Mouse (Mus musculus): Measurements from ENCODE around the gene Zfp362. TPM values are rescaled to one million over a fixed set of nuclear protein-coding genes. Genes with fewer than 3 reads are reported as not detected.

The Zfp362 gene
- total and polyA plus RNA-seq, 3 experiments, result 9.7 to 70.1 (median 16.1) TPM

DNA sequence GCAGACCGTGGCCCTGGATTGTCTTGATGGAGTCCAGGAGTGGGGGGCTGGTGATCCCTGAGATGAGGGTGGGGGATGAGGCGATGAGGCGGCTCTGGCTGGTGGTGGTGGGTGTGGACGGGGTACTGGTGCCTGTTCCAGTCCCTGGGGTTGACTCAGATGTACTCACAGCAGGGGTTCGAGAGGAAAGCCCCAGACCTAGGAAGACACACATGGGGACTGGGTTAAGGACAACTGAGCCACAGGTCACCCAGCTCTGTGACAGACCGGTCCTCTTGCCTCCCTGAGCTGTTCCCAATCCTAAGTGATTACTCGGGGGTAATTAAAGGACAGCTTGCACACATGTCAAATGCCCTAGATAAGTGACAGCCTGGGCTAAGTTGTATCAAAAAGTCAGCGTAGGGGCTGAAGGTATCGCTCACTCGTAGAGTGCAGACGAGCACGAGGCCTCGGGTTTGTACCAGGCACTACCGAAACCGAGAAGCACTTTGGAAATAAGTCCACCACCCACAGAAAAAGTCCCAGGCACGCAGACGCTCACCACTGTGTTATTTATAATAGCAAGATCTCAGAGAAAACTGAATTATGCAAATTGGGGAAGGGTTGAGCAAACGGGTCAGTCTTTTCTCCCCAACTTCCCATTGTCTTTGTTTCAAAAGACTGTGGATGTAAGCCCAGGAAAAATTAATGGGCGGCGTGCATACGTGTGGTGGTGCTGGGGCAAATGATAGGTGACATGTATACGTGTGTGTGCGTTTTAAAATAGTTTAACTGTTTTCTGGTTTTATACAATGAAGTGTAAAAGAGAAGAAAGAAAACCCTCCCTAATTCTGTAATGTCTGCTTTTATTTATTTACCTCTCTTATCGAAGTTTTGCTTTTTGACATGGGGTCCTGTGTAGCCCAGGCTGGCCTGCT is 18.6 kb downstream of the Zfp362 start:
- dilution Hi-C loops (cut with MboI; ENCODE audit: extremely low pct_ligation_motif_present, extremely low pct_unique_long_range_greater_than_20kb, low sequenced_read_pairs), result no loop called here
- H3K4me1 ChIP-seq (ENCODE audit: control insufficient read depth in 1 of 2, insufficient read depth in 2 of 2), result peaks cover 12 to 57% of the 10 kb centered on the region in 2 experiments
- peak overlapping the region; percentile 98 for H3K27ac ChIP-seq (ENCODE audit: insufficient read depth, low read depth)
- H3K79me2 ChIP-seq (replicated peaks; ENCODE audit: control insufficient read depth, extremely low read depth, insufficient read depth, poor library complexity, severe bottlenecking), result peaks cover 35% of the 10 kb centered on the region
- no peaks in the 10 kb centered on the region for H3K9me3 ChIP-seq (replicated peaks; ENCODE audit: low read length)
- H3K27me3 ChIP-seq (replicated peaks), result no peaks in the 10 kb centered on the region
- H3K9ac ChIP-seq (ENCODE audit: insufficient read depth, low read depth), result peak overlapping the region; percentile 86
- H3K4me2 ChIP-seq (ENCODE audit: insufficient read depth, low read depth, poor library complexity, severe bottlenecking), result peak overlapping the region; percentile 87
- DNase-seq (ENCODE audit: extremely low read depth), result peak; percentile 94
- H3K36me3 ChIP-seq (replicated peaks in 1 of 2; ENCODE audit: control insufficient read depth in 1 of 2, insufficient read depth in 1 of 2, low read length in 1 of 2), result peaks cover 24 to 53% of the 10 kb centered on the region in 2 experiments
- in situ Hi-C loops (cut with MboI; ENCODE audit: low pct_ligation_motif_present, low pct_unique_long_range_greater_than_20kb, low sequenced_read_pairs), result no loop called here
- H3K4me3 ChIP-seq (replicated peaks in 1 of 3; ENCODE audit: low read depth in 2 of 3, low read length in 2 of 3, poor library complexity in 1 of 3), result peak overlapping the region; percentile 32 to 63 (median 58)
- TF ChIP-seq HCFC1 (IDR thresholded peaks at IDR 0.05; ENCODE audit: low read depth, low read length), result peak; percentile 24
- no peak for TF ChIP-seq KAT2A (IDR thresholded peaks at IDR 0.05; ENCODE audit: insufficient replicate concordance, low read length)
- peak; percentile 22 for TF ChIP-seq ZNF384 (IDR thresholded peaks at IDR 0.05; ENCODE audit: low read depth, low read length)
- TF ChIP-seq JUND (conservative IDR thresholded peaks at IDR 0.05; ENCODE audit: low read depth, low read length), result peak; percentile 77
- peak; percentile 89 for TF ChIP-seq MAX (IDR thresholded peaks at IDR 0.05; ENCODE audit: low read length)
- 0 out of 2 replicates have a peak, but pooled peaks have one; percentile 23 for TF ChIP-seq NRF1 (IDR thresholded peaks at IDR 0.05; ENCODE audit: low read depth, low read length)
- TF ChIP-seq RCOR1 (conservative IDR thresholded peaks at IDR 0.05; ENCODE audit: low read depth, low read length), result peak; percentile 98
- TF ChIP-seq POLR2A (IDR thresholded peaks at IDR 0.05; ENCODE audit: low read depth, low read length), result peak; percentile 60
- peak; percentile 82 for TF ChIP-seq TBP (conservative IDR thresholded peaks at IDR 0.05; ENCODE audit: low read depth, low read length)
- TF ChIP-seq TCF12 (IDR thresholded peaks at IDR 0.05; ENCODE audit: low read depth, low read length), result peak; percentile 88
- no peak for TF ChIP-seq UBTF (IDR thresholded peaks at IDR 0.05; ENCODE audit: low read depth, low read length)
- TF ChIP-seq PAX5 (IDR thresholded peaks at IDR 0.05; ENCODE audit: low read length), result no peak
- TF ChIP-seq E2F4 (IDR thresholded peaks at IDR 0.05; ENCODE audit: insufficient replicate concordance, low read depth, low read length), result peak; percentile 32; the same call in 1 of the 2 replicates
- TF ChIP-seq ZC3H11A (IDR thresholded peaks at IDR 0.05; ENCODE audit: low read depth, low read length), result no peak
- peak; percentile 98 for TF ChIP-seq BHLHE40 (IDR thresholded peaks at IDR 0.05; ENCODE audit: low read depth, low read length)
- no peak; the same call in 1 of the 2 replicates for TF ChIP-seq RAD21 (IDR thresholded peaks at IDR 0.05; ENCODE audit: low read depth, low read length)
- TF ChIP-seq CHD1 (IDR thresholded peaks at IDR 0.05; ENCODE audit: low read depth, low read length), result peak; percentile 69; the same call in 1 of the 2 replicates
- TF ChIP-seq MYC (IDR thresholded peaks at IDR 0.05; ENCODE audit: low read depth, low read length), result peak; percentile 99
- TF ChIP-seq NELFE (IDR thresholded peaks at IDR 0.05; ENCODE audit: low read depth, low read length), result no peak; the same call in 1 of the 2 replicates
- peak; percentile 72; the same call in 1 of the 2 replicates for TF ChIP-seq CHD2 (IDR thresholded peaks at IDR 0.05; ENCODE audit: low read length)
- no peak; the same call in 1 of the 2 replicates for TF ChIP-seq ELF1 (IDR thresholded peaks at IDR 0.05; ENCODE audit: low read depth, low read length)
- TF ChIP-seq POLR2AphosphoS2 (IDR thresholded peaks at IDR 0.05; ENCODE audit: low read depth, low read length), result no peak; the same call in 1 of the 2 replicates
- TF ChIP-seq ETS1 (conservative IDR thresholded peaks at IDR 0.05; ENCODE audit: low read depth, low read length), result peak; percentile 91
- peak; percentile 67 for TF ChIP-seq JUN (IDR thresholded peaks at IDR 0.05; ENCODE audit: insufficient read depth, low read depth, low read length)
- no peak for TF ChIP-seq GABPA (IDR thresholded peaks at IDR 0.05; ENCODE audit: insufficient replicate concordance, low read depth, low read length)
- TF ChIP-seq ZMIZ1 (IDR thresholded peaks at IDR 0.05; ENCODE audit: low read depth, low read length), result 0 out of 2 replicates have a peak, but pooled peaks have one; percentile 45
- TF ChIP-seq MAZ (IDR thresholded peaks at IDR 0.05; ENCODE audit: low read depth, low read length), result no peak
- TF ChIP-seq MAFK (IDR thresholded peaks at IDR 0.05; ENCODE audit: insufficient replicate concordance, low read length), result peak; percentile 73
- peak; percentile 97 for TF ChIP-seq EP300 (IDR thresholded peaks at IDR 0.05; ENCODE audit: low read length)
- peak; percentile 58; the same call in 1 of the 2 replicates for TF ChIP-seq MXI1 (IDR thresholded peaks at IDR 0.05; ENCODE audit: low read depth, low read length)
- peak; percentile 3; the same call in 1 of the 2 replicates for TF ChIP-seq SMC3 (IDR thresholded peaks at IDR 0.05; ENCODE audit: low read depth, low read length)
- 0 out of 4 replicates have a peak, but pooled peaks of 1 of the 2 experiments have one; percentile 8 for TF ChIP-seq CTCF (conservative IDR thresholded peaks at IDR 0.05 in 1 of 2, IDR thresholded peaks at IDR 0.05 in 1 of 2; ENCODE audit: low read depth in 2 of 2, low read length in 2 of 2)
- TF ChIP-seq USF1 (IDR thresholded peaks at IDR 0.05; ENCODE audit: low read depth, low read length), result no peak
- TF ChIP-seq ZKSCAN1 (IDR thresholded peaks at IDR 0.05; ENCODE audit: borderline replicate concordance, low read depth, low read length), result no peak
- peak; percentile 97 for TF ChIP-seq IRF4 (IDR thresholded peaks at IDR 0.05; ENCODE audit: low read depth, low read length)
- peak; percentile 86 for TF ChIP-seq SIN3A (IDR thresholded peaks at IDR 0.05; ENCODE audit: low read length)
- TF ChIP-seq MEF2A (IDR thresholded peaks at IDR 0.05; ENCODE audit: borderline replicate concordance, low read depth, low read length), result peak; percentile 96
